Mouse (Mus musculus) kidney, adult 2 months (tissue): ENCODE data around the gene Kdelr1.

Experiments
- CTCF ChIP-seq: fragments of 200-500 bp; conservative IDR thresholded peaks from 2 replicates; pipeline ENCODE4 v1.5.1; 2011; ENCODE audit warnings: low read depth, mild to moderate bottlenecking, control low read depth, low read length, moderate library complexity, mixed read lengths; ENCODE audit not compliant: insufficient read depth, insufficient read length
- POLR2A ChIP-seq: fragments of 200-500 bp; IDR thresholded peaks from one replicate; pipeline ENCODE4 v1.6.1; 2011; ENCODE audit warnings: low read depth, low read length, control low read depth

DNA sequence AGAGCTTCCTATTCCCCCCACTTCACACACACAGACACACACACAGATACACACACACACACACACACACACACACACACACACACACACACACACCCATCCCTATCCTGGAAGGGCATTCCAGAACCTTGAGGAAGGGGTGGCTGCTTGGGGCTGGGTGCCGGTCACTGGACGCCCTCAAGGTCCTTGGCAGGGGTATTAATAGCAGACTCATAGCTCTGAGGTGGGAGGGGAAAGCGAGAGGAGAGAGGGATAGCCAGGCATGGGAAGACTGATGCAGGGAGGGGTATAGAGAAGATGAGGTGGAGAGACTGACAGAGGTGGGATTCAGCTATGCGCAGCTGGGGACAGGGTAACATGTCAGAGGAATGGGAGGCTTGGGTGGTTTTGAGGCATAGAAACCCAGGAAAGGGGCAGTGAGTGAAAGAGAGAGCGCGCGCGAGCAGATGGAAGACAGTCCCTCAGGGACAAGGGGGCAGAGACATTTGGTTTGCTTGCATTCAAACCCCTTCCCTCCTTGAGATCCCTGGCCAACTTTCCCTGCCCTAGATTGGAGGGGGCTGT is 3.4 kb upstream of the Kdelr1 start:
- TF ChIP-seq POLR2A (no peak), CTCF (no peak)
